Mouse (Mus musculus) C2C12 (cell line): ENCODE measurements at regions not wholly inside any gene's neighbourhood (a gene's known extent, or its start where the extent isn't known, plus 50 kb on each side); places are given as distances from the start of the nearest gene placed in this dataset.

Experiments
- CEBPB ChIP-seq: IDR thresholded peaks from one replicate; pipeline ENCODE4 v1.6.1; 2011; ENCODE audit warnings: low read depth, mild to moderate bottlenecking, control low read depth, moderate library complexity
- CTCF ChIP-seq: IDR thresholded peaks from one replicate; pipeline ENCODE4 v1.5.1; 2011; ENCODE audit not compliant: control insufficient read depth, insufficient read depth, insufficient read length
- MYOD1 ChIP-seq: IDR thresholded peaks from one replicate; pipeline ENCODE4 v1.6.1; 2011; ENCODE audit warnings: low read depth; ENCODE audit not compliant: control insufficient read depth, insufficient read length
- MYOG ChIP-seq: IDR thresholded peaks from one replicate; pipeline ENCODE4 v1.6.1; 2011; ENCODE audit not compliant: control insufficient read depth, insufficient read length; ENCODE audit errors: extremely low read depth
- USF1 ChIP-seq: IDR thresholded peaks from one replicate; pipeline ENCODE4 v1.6.1; 2011; ENCODE audit warnings: low read depth, mild to moderate bottlenecking, control low read depth, moderate library complexity

GRCm38 (mm10) chr11:18747871-18748461, 270.8 kb downstream of the Meis1 start:
- no peak for TF ChIP-seq CTCF
- no peak for TF ChIP-seq USF1
- no peak for TF ChIP-seq MYOD1
- no peak for TF ChIP-seq MYOG
- no peak for TF ChIP-seq CEBPB
